Mouse (Mus musculus) c-Kit-positive CD71-positive TER-119-positive erythroid progenitor cells, embryonic 14.5 days (primary cell): ENCODE results near the gene Zfhx3.

ENCODE experiments used
- DNase-seq: peaks from one replicate; pipeline ENCODE4 v3.0.0-alpha.2; 2013; ENCODE audit warnings: low spot score

Gene Zfhx3

GRCm38 (mm10) chr8:108999297-109000249 lies 1057.1 kb downstream of the Zfhx3 start:
- no peak for DNase-seq

DNA sequence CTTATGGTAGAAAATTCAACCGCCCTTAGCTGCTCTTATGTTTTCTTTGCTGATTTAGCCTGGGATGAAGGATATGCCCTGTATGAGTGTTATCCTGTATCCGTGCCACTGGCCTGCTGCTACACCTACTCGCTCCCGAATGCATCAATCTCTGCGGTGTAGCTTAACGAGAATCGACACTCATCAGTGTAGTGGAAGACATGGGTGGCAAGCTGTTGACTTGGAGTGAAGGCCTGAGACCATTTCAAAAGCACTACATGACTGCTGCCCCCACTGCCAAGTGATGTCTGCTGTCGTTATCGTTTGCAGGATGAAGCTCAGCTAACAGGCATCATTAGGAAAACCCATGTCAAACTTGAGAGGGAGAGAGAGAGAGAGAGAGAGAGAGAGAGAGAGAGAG lies 1058.6 kb downstream of the Zfhx3 start:
- no peak for DNase-seq

DNA sequence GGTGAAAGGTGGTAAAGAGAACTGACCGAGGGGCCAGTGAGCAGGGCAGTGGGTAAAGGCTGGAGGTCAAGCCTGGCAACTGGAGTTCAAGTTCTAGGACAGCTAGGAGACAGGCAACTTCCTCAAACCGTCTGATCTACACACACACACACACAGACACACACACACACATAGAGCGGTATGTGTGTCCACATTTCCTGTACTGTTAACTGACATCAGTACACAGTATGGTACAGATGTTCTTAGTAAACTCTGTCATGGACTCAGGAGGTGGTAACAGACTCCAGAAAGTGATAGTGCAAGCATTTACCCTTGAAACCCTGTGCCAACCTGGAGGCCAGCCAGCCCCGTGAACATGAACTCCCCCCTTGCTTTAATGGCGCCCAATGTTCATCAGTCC lies 1059.5 kb downstream of the Zfhx3 start:
- DNase-seq: no peak

- no peak for DNase-seq
These were observed 1064.5 kb downstream of the Zfhx3 start for GRCm38 (mm10) chr8:109006986-109007385.
